Comparison of ENCODE assay signal across 23 mouse cellular contexts in the genomic region with DNA sequence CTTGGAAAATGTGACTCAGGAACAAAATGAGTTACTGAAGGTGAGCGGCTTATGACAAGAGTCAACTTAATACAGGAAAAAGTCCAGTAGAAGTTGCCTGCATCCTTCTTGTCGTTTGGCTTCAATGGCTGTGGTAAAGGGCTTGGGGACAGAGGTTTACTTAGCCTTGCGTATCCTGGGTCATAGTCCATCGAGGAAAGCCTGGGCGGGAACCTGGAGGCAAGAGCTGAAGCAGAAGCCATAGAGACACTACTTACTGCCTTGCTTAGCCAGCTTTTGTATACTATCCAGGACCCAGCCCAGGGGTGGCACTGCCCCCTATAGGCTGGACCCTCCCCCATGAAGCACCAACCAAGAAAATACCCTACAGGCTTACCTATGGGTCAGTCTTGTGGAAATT.
A peak's percentile ranks its signal among the peaks of the same experiment; 100 is the strongest.
DNase-seq lines count a peak whose midpoint lies in the region; ATAC-seq and TF ChIP-seq lines count a peak whose summit lies in the region.
"Had no signal": no experiment of that assay in that cellular context is flagged by ENCODE, and none has a peak within 500 bp of the region (broad histone marks: within the 10 kb centered on the region; RNA-seq: fewer than 3 reads in every experiment).

No protein-coding gene starts in this region.

- H3K36me3 ChIP-seq in intestine, embryonic 15.5 days: peaks cover 3% of the 10 kb centered on the region; the same call in 1 of the 2 replicates
- peaks cover 12% of the 10 kb centered on the region for H3K36me3 ChIP-seq in kidney, adult 2 months (ENCODE audit: control insufficient read depth, insufficient read depth, low read length)
- peaks cover 6% of the 10 kb centered on the region for H3K36me3 ChIP-seq in stomach, postnatal 0 days (ENCODE audit: control insufficient read depth, insufficient read depth, low read length)

- peak; percentile 80 for ATAC-seq in intestine, embryonic 15.5 days
- ATAC-seq in stomach, postnatal 0 days (ENCODE audit: low FRiP score, low TSS enrichment): peak; percentile 47
- ATAC-seq: forebrain, embryonic 16.5 days; hindbrain, postnatal 0 days had no signal

- TF ChIP-seq CTCF in kidney, adult 2 months (conservative IDR thresholded peaks at IDR 0.05; ENCODE audit: insufficient read depth, insufficient read length, low read depth, low read length): no peak
- no peak for TF ChIP-seq CTCF in stomach, postnatal 0 days (IDR thresholded peaks at IDR 0.05; ENCODE audit: low read depth)

- H3K27me3 ChIP-seq in intestine, embryonic 15.5 days (replicated peaks): no peaks in the 10 kb centered on the region
- H3K27me3 ChIP-seq in kidney, adult 2 months (replicated peaks; ENCODE audit: control insufficient read depth, insufficient read depth, low read length): no peaks in the 10 kb centered on the region
- no peaks in the 10 kb centered on the region for H3K27me3 ChIP-seq in stomach, postnatal 0 days (ENCODE audit: control insufficient read depth, insufficient read depth, low read length)
- H3K27me3 ChIP-seq: midbrain, embryonic 12.5 days; neural tube, embryonic 12.5 days; stomach, embryonic 15.5 days had no signal

- H3K9me3 ChIP-seq in intestine, embryonic 15.5 days: no peaks in the 10 kb centered on the region
- no peaks in the 10 kb centered on the region for H3K9me3 ChIP-seq in stomach, postnatal 0 days (ENCODE audit: control insufficient read depth, low read length)
- H3K9me3 ChIP-seq: forebrain, embryonic 10.5 days; midbrain, embryonic 12.5 days; neural tube, embryonic 12.5 days; stomach, embryonic 15.5 days had no signal

- H3K4me2 ChIP-seq in intestine, embryonic 15.5 days (replicated peaks): no peak overlapping the region
- H3K4me2 ChIP-seq in stomach, postnatal 0 days (replicated peaks; ENCODE audit: low read depth): no peak overlapping the region
- H3K4me2 ChIP-seq: heart, embryonic 11.5 days; liver, embryonic 11.5 days; midbrain, embryonic 12.5 days; neural tube, embryonic 12.5 days; stomach, embryonic 15.5 days had no signal

- 0 out of 2 replicates have a peak, but pooled peaks cover 2% of the 10 kb centered on the region for H3K4me1 ChIP-seq in intestine, embryonic 15.5 days (replicated peaks)
- peaks cover 21% of the 10 kb centered on the region for H3K4me1 ChIP-seq in kidney, adult 2 months (ENCODE audit: control insufficient read depth, insufficient read depth, low read length)
- no peaks in the 10 kb centered on the region for H3K4me1 ChIP-seq in stomach, postnatal 0 days (replicated peaks; ENCODE audit: control insufficient read depth, insufficient read depth)
- H3K4me1 ChIP-seq: forebrain, embryonic 10.5 days; midbrain, embryonic 12.5 days; neural tube, embryonic 12.5 days; stomach, embryonic 15.5 days had no signal

- no peak overlapping the region for H3K4me3 ChIP-seq in intestine, embryonic 15.5 days (replicated peaks)
- no peak overlapping the region for H3K4me3 ChIP-seq in kidney, adult 2 months (ENCODE audit: insufficient read depth, low read depth, low read length)
- no peak overlapping the region for H3K4me3 ChIP-seq in stomach, postnatal 0 days (ENCODE audit: low read depth, low read length)
- H3K4me3 ChIP-seq: forebrain, embryonic 10.5 days; midbrain, embryonic 12.5 days; neural tube, embryonic 12.5 days; stomach, embryonic 15.5 days had no signal

- TF ChIP-seq EP300 in stomach, postnatal 0 days (optimal IDR thresholded peaks at IDR 0.05): no peak

- no peak for TF ChIP-seq POLR2A in kidney, adult 2 months (IDR thresholded peaks at IDR 0.05; ENCODE audit: low read depth, low read length)

- peak; percentile 86 for DNase-seq in kidney, adult 2 months
- peak; percentile 62 for DNase-seq in kidney, postnatal 14 days
- DNase-seq in stomach, postnatal 0 days (ENCODE audit: low spot score): peak; percentile 42
- no peak for DNase-seq in layer of hippocampus, postnatal 25 days (ENCODE audit: extremely low spot score in 1 of 2, low spot score in 1 of 2)
- no peak for DNase-seq in left cerebral cortex, adult 8-10 months (ENCODE audit: low spot score in 2 of 2)
- DNase-seq in B cell, adult 2 months: no peak
- DNase-seq: adrenal gland, postnatal 10 days; cerebellum, adult 18-20 months; cerebellum, postnatal 14 days; gastrocnemius, postnatal 14 days; heart, adult 11 months; lung, adult 18-20 months; lung, postnatal 10 days; right cerebral cortex, postnatal 14 days had no signal

- no peak overlapping the region for H3K27ac ChIP-seq in intestine, embryonic 15.5 days
- peak overlapping the region; percentile 87 for H3K27ac ChIP-seq in kidney, adult 2 months (ENCODE audit: insufficient read depth, low read depth, low read length)
- no peak overlapping the region for H3K27ac ChIP-seq in stomach, postnatal 0 days (replicated peaks)
- H3K27ac ChIP-seq: forebrain, embryonic 10.5 days; hindbrain, postnatal 0 days; midbrain, embryonic 12.5 days; neural tube, embryonic 12.5 days; stomach, embryonic 15.5 days had no signal

- no peak overlapping the region for H3K9ac ChIP-seq in intestine, embryonic 15.5 days
- H3K9ac ChIP-seq in stomach, postnatal 0 days (ENCODE audit: low read length): no peak overlapping the region
- H3K9ac ChIP-seq: midbrain, embryonic 12.5 days; neural tube, embryonic 12.5 days; stomach, embryonic 15.5 days had no signal

- WGBS in intestine, embryonic 15.5 days: 74% methylated on average over 5 of the region's 5 CpGs
- WGBS in kidney, adult 2 months: 64% methylated on average over 5 of the region's 5 CpGs
- 73% methylated on average over 5 of the region's 5 CpGs for WGBS in stomach, postnatal 0 days

Comparison
In these comparisons a context has a peak if more than half of its experiments do, and no peak if none do; other contexts are left out.
1. DNase-seq: peak in kidney, adult 2 months (single experiment), kidney, postnatal 14 days (single experiment) and stomach, postnatal 0 days (single experiment); none in layer of hippocampus, postnatal 25 days (0 of 2), left cerebral cortex, adult 8-10 months (0 of 2) and B cell, adult 2 months (0 of 2).